ENCODE assay signal across 8 mouse cellular contexts in genomic region chr15:31365720-31366591, GRCm38 (mm10). TPM values are rescaled to one million over a fixed set of nuclear protein-coding genes. Genes with fewer than 3 reads are reported as not detected.
DNase-seq lines count a peak whose midpoint lies in the region; ATAC-seq and TF ChIP-seq lines count a peak whose summit lies in the region.

No protein-coding gene starts in this region.

- peak overlapping the region; percentile 99 for H3K4me2 ChIP-seq in heart, postnatal 0 days (ENCODE audit: low read depth, low read length)
- peak overlapping the region; percentile 98 for H3K4me2 ChIP-seq in midbrain, embryonic 16.5 days (ENCODE audit: low read length)

- H3K9me3 ChIP-seq in heart, postnatal 0 days (replicated peaks; ENCODE audit: control insufficient read depth, low read length): no peaks in the 10 kb centered on the region
- H3K9me3 ChIP-seq in midbrain, embryonic 16.5 days (replicated peaks; ENCODE audit: control insufficient read depth, low read length, poor library complexity, severe bottlenecking): no peaks in the 10 kb centered on the region

- no peak overlapping the region for H3K27ac ChIP-seq in cerebellum, adult 2 months (ENCODE audit: insufficient read depth, low read length)
- no peak overlapping the region; the same call in 1 of the 2 replicates for H3K27ac ChIP-seq in heart, postnatal 0 days (ENCODE audit: low read depth)
- no peak overlapping the region for H3K27ac ChIP-seq in midbrain, embryonic 16.5 days (ENCODE audit: low read length)

- no peak for TF ChIP-seq EP300 in heart, postnatal 0 days (IDR thresholded peaks at IDR 0.05; ENCODE audit: low read depth)

- H3K36me3 ChIP-seq in heart, postnatal 0 days (replicated peaks; ENCODE audit: control insufficient read depth, insufficient read depth, low read length): no peaks in the 10 kb centered on the region
- H3K36me3 ChIP-seq in midbrain, embryonic 16.5 days (ENCODE audit: control insufficient read depth, insufficient read depth, low read length): no peaks in the 10 kb centered on the region

- ATAC-seq in heart, postnatal 0 days (ENCODE audit: insufficient read depth, low read depth): 0 out of 2 replicates have a peak, but pooled peaks have one; percentile 25
- no peak for ATAC-seq in midbrain, embryonic 16.5 days

- no peak for TF ChIP-seq CTCF in cerebellum, adult 2 months (IDR thresholded peaks at IDR 0.05; ENCODE audit: borderline replicate concordance, insufficient read depth, low read depth, low read length)
- TF ChIP-seq CTCF in heart, postnatal 0 days (IDR thresholded peaks at IDR 0.05; ENCODE audit: low read depth): no peak

- no peaks in the 10 kb centered on the region for H3K4me1 ChIP-seq in cerebellum, adult 2 months (ENCODE audit: control insufficient read depth, insufficient read depth, low read length)
- peaks cover 9% of the 10 kb centered on the region; the same call in 1 of the 2 replicates for H3K4me1 ChIP-seq in heart, postnatal 0 days (ENCODE audit: control insufficient read depth, insufficient read depth)
- peaks cover 21% of the 10 kb centered on the region for H3K4me1 ChIP-seq in midbrain, embryonic 16.5 days (ENCODE audit: control insufficient read depth, insufficient read depth, low read length)

- peak overlapping the region; percentile 55 for H3K4me3 ChIP-seq in cerebellum, adult 2 months (replicated peaks; ENCODE audit: insufficient read depth, low read depth, low read length)
- peak overlapping the region; percentile 81 for H3K4me3 ChIP-seq in heart, postnatal 0 days (ENCODE audit: low read depth, low read length)
- H3K4me3 ChIP-seq in midbrain, embryonic 16.5 days (ENCODE audit: low read depth, low read length): peak overlapping the region; percentile 48

- H3K27me3 ChIP-seq in cerebellum, adult 2 months (ENCODE audit: control insufficient read depth, insufficient read depth, low read length): peaks cover 1% of the 10 kb centered on the region; the same call in 1 of the 2 replicates
- 0 out of 2 replicates have a peak, but pooled peaks cover 3% of the 10 kb centered on the region for H3K27me3 ChIP-seq in heart, postnatal 0 days (ENCODE audit: control insufficient read depth, insufficient read depth, low read length)
- H3K27me3 ChIP-seq in midbrain, embryonic 16.5 days (ENCODE audit: control insufficient read depth, insufficient read depth, low read depth, low read length): peaks cover 29% of the 10 kb centered on the region

- intact Hi-C loops in left cerebral cortex, postnatal 10 days (cut with DNase I): no loop called here

- WGBS in cerebellum, adult 2 months: 8% methylated on average over 37 of the region's 37 CpGs
- 2% methylated on average over 37 of the region's 37 CpGs for WGBS in heart, postnatal 0 days
- 2% methylated on average over 37 of the region's 37 CpGs for WGBS in midbrain, embryonic 16.5 days

- peak overlapping the region; percentile 72 for H3K9ac ChIP-seq in heart, postnatal 0 days (replicated peaks; ENCODE audit: low read depth, low read length)
- no peak overlapping the region for H3K9ac ChIP-seq in midbrain, embryonic 16.5 days (ENCODE audit: low read depth, low read length)

- DNase-seq in cerebellum, adult 2 months: peak; percentile 9 to 17
- no peak for DNase-seq in cerebellum, adult 9-11 months
- DNase-seq in embryo, embryonic 10.5 days (ENCODE audit: low spot score): peak; percentile 60
- no peak for DNase-seq in heart, postnatal 0 days (ENCODE audit: low spot score)
- DNase-seq in kidney, postnatal 4 days: peak; percentile 33 to 60
- DNase-seq in left cerebral cortex, postnatal 10 days (ENCODE audit: extremely low spot score in 1 of 2, low spot score in 2 of 2): no peak
- no peak for DNase-seq in left cerebral cortex, adult 9 months (ENCODE audit: low spot score in 2 of 2)

- TF ChIP-seq POLR2A in cerebellum, adult 2 months (IDR thresholded peaks at IDR 0.05; ENCODE audit: borderline replicate concordance, insufficient read depth, low read length): no peak

RNA-seq across cellular contexts. Expression of gene Ankrd33b, which starts 1.6 kb away (rescaled TPM):
- polyA plus RNA-seq in cerebellum, adult 2 months (2012; rRNA removed): 3.5 and 4.0 TPM in 2 replicates
- total RNA-seq in heart, postnatal 0 days (2014; rRNA removed; ENCODE audit: low replicate concordance): 12.9 and 23.3 TPM in 2 replicates
- polyA plus RNA-seq in heart, postnatal 0 days (2015; fragmentation: Nextera tagmentation; extraction: Ambion mirVana): 5.1 and 5.6 TPM in 2 replicates
- polyA plus RNA-seq in midbrain, embryonic 16.5 days (2015; fragmentation: Nextera tagmentation; extraction: Ambion mirVana): 0.53 and 0.69 TPM in 2 replicates
- 1 to 10 TPM; 6.4 to 8.7 TPM for total RNA-seq in left cerebral cortex, postnatal 10 days (2021)

Comparison
In these comparisons a context has a peak if more than half of its experiments do, and no peak if none do; other contexts are left out.
1. DNase-seq: peak in cerebellum, adult 2 months (2 of 2), embryo, embryonic 10.5 days (single experiment) and kidney, postnatal 4 days (2 of 2); none in cerebellum, adult 9-11 months (single experiment), heart, postnatal 0 days (single experiment), left cerebral cortex, postnatal 10 days (0 of 2) and left cerebral cortex, adult 9 months (0 of 2).
2. Peak in every context shown above with its lines, with median percentiles within 50 percentile points of each other: H3K4me3 ChIP-seq.